ENCODE assay signal across 29 mouse cellular contexts in genomic region chr17:44569020-44569621, GRCm38 (mm10).
DNase-seq lines count a peak whose midpoint lies in the region; ATAC-seq lines count a peak whose summit lies in the region.
"Had no signal": no experiment of that assay in that cellular context is flagged by ENCODE, and none has a peak within 500 bp of the region (broad histone marks: within the 10 kb centered on the region; RNA-seq: fewer than 3 reads in every experiment).

No protein-coding gene starts in this region.

- no peaks in the 10 kb centered on the region for H3K36me3 ChIP-seq in midbrain, embryonic 13.5 days
- no peaks in the 10 kb centered on the region for H3K36me3 ChIP-seq in kidney, embryonic 16.5 days (ENCODE audit: insufficient read depth, low read length)
- H3K36me3 ChIP-seq: embryonic facial prominence, embryonic 13.5 days; forebrain, embryonic 12.5 days; heart, embryonic 12.5 days; limb, embryonic 15.5 days had no signal

- H3K4me3 ChIP-seq in midbrain, embryonic 13.5 days (replicated peaks), result no peak overlapping the region
- no peak overlapping the region for H3K4me3 ChIP-seq in kidney, embryonic 16.5 days (ENCODE audit: low read length)
- H3K4me3 ChIP-seq: embryonic facial prominence, embryonic 13.5 days; erythroblast, embryonic 14.5 days; forebrain, embryonic 12.5 days; heart, embryonic 12.5 days; left cerebral cortex, adult 2 months; limb, embryonic 15.5 days had no signal

- no peaks in the 10 kb centered on the region for H3K4me1 ChIP-seq in midbrain, embryonic 13.5 days (replicated peaks)
- H3K4me1 ChIP-seq in kidney, embryonic 16.5 days (ENCODE audit: insufficient read depth, low read length), result 0 out of 2 replicates have a peak, but pooled peaks cover 10% of the 10 kb centered on the region
- H3K4me1 ChIP-seq: forebrain, embryonic 12.5 days; heart, embryonic 12.5 days had no signal

- H3K9ac ChIP-seq in midbrain, embryonic 13.5 days (replicated peaks), result no peak overlapping the region
- no peak overlapping the region for H3K9ac ChIP-seq in kidney, embryonic 16.5 days (replicated peaks; ENCODE audit: low read length)
- H3K9ac ChIP-seq: embryonic facial prominence, embryonic 13.5 days; forebrain, embryonic 12.5 days; heart, embryonic 12.5 days; limb, embryonic 15.5 days; liver, embryonic 14.5 days; lung, embryonic 14.5 days had no signal

- H3K27me3 ChIP-seq in midbrain, embryonic 13.5 days, result no peaks in the 10 kb centered on the region
- H3K27me3 ChIP-seq in kidney, embryonic 16.5 days (ENCODE audit: insufficient read depth, low read length), result 0 out of 2 replicates have a peak, but pooled peaks cover 12% of the 10 kb centered on the region
- H3K27me3 ChIP-seq: embryonic facial prominence, embryonic 13.5 days; forebrain, embryonic 12.5 days; heart, embryonic 12.5 days had no signal

- H3K9me3 ChIP-seq in midbrain, embryonic 13.5 days, result no peaks in the 10 kb centered on the region
- no peaks in the 10 kb centered on the region for H3K9me3 ChIP-seq in kidney, embryonic 16.5 days (ENCODE audit: low read length)
- H3K9me3 ChIP-seq: embryonic facial prominence, embryonic 13.5 days; forebrain, embryonic 12.5 days; heart, embryonic 12.5 days; limb, embryonic 15.5 days had no signal

- ATAC-seq in common myeloid progenitor, adult 5-6 weeks (replicated peaks; ENCODE audit: low read depth, poor library complexity, severe bottlenecking), result 0 out of 2 replicates have a peak, but pooled peaks have one; percentile 29
- no peak for ATAC-seq in midbrain, embryonic 13.5 days
- no peak for ATAC-seq in kidney, embryonic 16.5 days (ENCODE audit: low FRiP score, low TSS enrichment)
- ATAC-seq: hindbrain, postnatal 0 days had no signal

- H3K4me2 ChIP-seq in midbrain, embryonic 13.5 days (replicated peaks), result no peak overlapping the region
- H3K4me2 ChIP-seq in kidney, embryonic 16.5 days (replicated peaks; ENCODE audit: low read depth, low read length), result no peak overlapping the region
- H3K4me2 ChIP-seq: embryonic facial prominence, embryonic 13.5 days; forebrain, embryonic 12.5 days; heart, embryonic 12.5 days; limb, embryonic 15.5 days; lung, embryonic 14.5 days; midbrain, embryonic 11.5 days had no signal

- intact Hi-C loops in heart, postnatal 36 days (cut with DNase I), result no loop called here

- WGBS in midbrain, embryonic 13.5 days, result 91% methylated on average over 8 of the region's 8 CpGs
- 84% methylated on average over 8 of the region's 8 CpGs for WGBS in kidney, embryonic 16.5 days

- no peak overlapping the region for H3K27ac ChIP-seq in midbrain, embryonic 13.5 days
- H3K27ac ChIP-seq in kidney, embryonic 16.5 days (ENCODE audit: low read length), result no peak overlapping the region
- H3K27ac ChIP-seq: embryonic facial prominence, embryonic 13.5 days; forebrain, embryonic 12.5 days; hindbrain, postnatal 0 days; kidney, postnatal 0 days; left cerebral cortex, adult 2 months; limb, embryonic 15.5 days; liver, embryonic 14.5 days had no signal

- DNase-seq in thymus, postnatal 4 days, result peak; percentile 21
- no peak for DNase-seq in thymus, postnatal 14 days
- peak; percentile 51 for DNase-seq in naive thymus-derived CD4-positive, alpha-beta T cell, adult 2 months (ENCODE audit: low read depth)
- DNase-seq in heart, postnatal 36 days, result no peak
- DNase-seq: adrenal gland, adult 2 months; B cell, adult 2 months; cerebellum, adult 18-20 months; cerebellum, postnatal 14 days; gastrocnemius, postnatal 25 days; heart, adult 18-20 months; heart, postnatal 10 days; kidney, adult 11 months; left cerebral cortex, postnatal 4 days; lung, embryonic 14.5 days; lung, postnatal 36 days; thymus, adult 2 months had no signal

Comparison
In these comparisons a context has a peak if more than half of its experiments do, and no peak if none do; other contexts are left out.
1. DNase-seq: peak in thymus, postnatal 4 days (single experiment) and naive thymus-derived CD4-positive, alpha-beta T cell, adult 2 months (single experiment); none in thymus, postnatal 14 days (single experiment) and heart, postnatal 36 days (0 of 2).